Mouse (Mus musculus): ENCODE measurements around the gene Ccdc86. TPM values are rescaled to one million over a fixed set of nuclear protein-coding genes. Genes with fewer than 3 reads are reported as not detected.

Gene Ccdc86
- polyA plus RNA-seq (2016; fragmentation: Nextera tagmentation; extraction: Ambion mirVana): 27.2 and 39.6 TPM in 2 replicates

- Histone ChIP-seq H3K9me3 (no peaks in the 10 kb centered on the region), H3K27me3 (ENCODE audit: insufficient read depth, poor library complexity, severe bottlenecking) (no peaks in the 10 kb centered on the region), H3K4me3 (peak within 1 kb of the TSS; percentile 81), H3K36me3 (peaks cover 25% of the 10 kb centered on the region), H3K27ac (peak within 1 kb of the TSS; percentile 85), H3K4me1 (peaks cover 51% of the 10 kb centered on the region)
- 0% methylated on average over 30 of the region's 30 CpGs for WGBS
- peak; percentile 99 for DNase-seq (ENCODE audit: low spot score)
Observed at GRCm38 (mm10) chr19:10949112-10949511, at the start of gene Ccdc86. Ccdc86 (minus strand) TSS chr19:10949266.

GRCm38 (mm10) chr19:10993150-10993549 lies 44.1 kb upstream of the Ccdc86 start, which contains the start of gene Ms4a15:
Ms4a15 (minus strand) TSS chr19:10993250.
- H3K9me3 ChIP-seq: no peaks in the 10 kb centered on the region
- H3K27ac ChIP-seq: no peak within 1 kb of the TSS
- no peak within 1 kb of the TSS for H3K4me3 ChIP-seq
- H3K4me1 ChIP-seq: peaks cover 11% of the 10 kb centered on the region
- no peaks in the 10 kb centered on the region for H3K36me3 ChIP-seq
- H3K27me3 ChIP-seq (ENCODE audit: insufficient read depth, poor library complexity, severe bottlenecking): 0 out of 2 replicates have a peak, but pooled peaks cover 4% of the 10 kb centered on the region
- no peak for DNase-seq (ENCODE audit: low spot score)
- 84% methylated on average over 7 of the region's 7 CpGs for WGBS

GRCm38 (mm10) chr19:10991911-10992310 lies 42.8 kb upstream of the Ccdc86 start:
- Histone ChIP-seq H3K4me1 (peaks cover 11% of the 10 kb centered on the region), H3K27me3 (ENCODE audit: insufficient read depth, poor library complexity, severe bottlenecking) (0 out of 2 replicates have a peak, but pooled peaks cover 4% of the 10 kb centered on the region), H3K36me3 (no peaks in the 10 kb centered on the region), H3K9me3 (no peaks in the 10 kb centered on the region), H3K27ac (no peak overlapping the region), H3K4me3 (no peak overlapping the region)
- no peak for DNase-seq (ENCODE audit: low spot score)

- Histone ChIP-seq H3K9me3 (no peaks in the 10 kb centered on the region), H3K27me3 (ENCODE audit: insufficient read depth, poor library complexity, severe bottlenecking) (0 out of 2 replicates have a peak, but pooled peaks cover 4% of the 10 kb centered on the region), H3K36me3 (no peaks in the 10 kb centered on the region), H3K27ac (no peak overlapping the region; the same call in 1 of the 2 replicates), H3K4me1 (peaks cover 11% of the 10 kb centered on the region), H3K4me3 (no peak overlapping the region)
- WGBS: 15% methylated on average over 1 of the region's 1 CpGs
- no peak for DNase-seq (ENCODE audit: low spot score)
Observed at GRCm38 (mm10) chr19:10990751-10991150, 41.7 kb upstream of the Ccdc86 start.

- H3K4me1 ChIP-seq: peaks cover 11% of the 10 kb centered on the region
- 83% methylated on average over 1 of the region's 1 CpGs for WGBS
- no peaks in the 10 kb centered on the region for H3K36me3 ChIP-seq
- no peak for DNase-seq (ENCODE audit: low spot score)
- H3K27ac ChIP-seq: no peak overlapping the region
- H3K4me3 ChIP-seq: no peak overlapping the region
- H3K9me3 ChIP-seq: no peaks in the 10 kb centered on the region
- H3K27me3 ChIP-seq (ENCODE audit: insufficient read depth, poor library complexity, severe bottlenecking): 0 out of 2 replicates have a peak, but pooled peaks cover 4% of the 10 kb centered on the region
Observed at GRCm38 (mm10) chr19:10988563-10988962, 39.5 kb upstream of the Ccdc86 start.

GRCm38 (mm10) chr19:10985889-10986288 lies 36.8 kb upstream of the Ccdc86 start:
- 79% methylated on average over 4 of the region's 4 CpGs for WGBS
- Histone ChIP-seq H3K4me3 (no peak overlapping the region), H3K4me1 (peaks cover 12% of the 10 kb centered on the region), H3K27ac (no peak overlapping the region), H3K36me3 (no peaks in the 10 kb centered on the region), H3K9me3 (no peaks in the 10 kb centered on the region), H3K27me3 (ENCODE audit: insufficient read depth, poor library complexity, severe bottlenecking) (peaks cover 12% of the 10 kb centered on the region; the same call in 1 of the 2 replicates)
- no peak for DNase-seq (ENCODE audit: low spot score)

GRCm38 (mm10) chr19:10984551-10984950 lies 35.5 kb upstream of the Ccdc86 start:
- no peak for DNase-seq (ENCODE audit: low spot score)
- H3K4me1 ChIP-seq: peaks cover 12% of the 10 kb centered on the region
- no peaks in the 10 kb centered on the region for H3K36me3 ChIP-seq
- H3K27me3 ChIP-seq (ENCODE audit: insufficient read depth, poor library complexity, severe bottlenecking): peaks cover 12% of the 10 kb centered on the region; the same call in 1 of the 2 replicates
- H3K9me3 ChIP-seq: no peaks in the 10 kb centered on the region
- no peak overlapping the region for H3K27ac ChIP-seq
- no peak overlapping the region for H3K4me3 ChIP-seq
- 69% methylated on average over 13 of the region's 13 CpGs for WGBS

- 0 out of 2 replicates have a peak overlapping the region, but pooled peaks have one; percentile 30 for H3K4me3 ChIP-seq
- DNase-seq (ENCODE audit: low spot score): no peak
- peaks cover 12% of the 10 kb centered on the region; the same call in 1 of the 2 replicates for H3K27me3 ChIP-seq (ENCODE audit: insufficient read depth, poor library complexity, severe bottlenecking)
- 20% methylated on average over 14 of the region's 14 CpGs for WGBS
- H3K27ac ChIP-seq: no peak overlapping the region
- H3K36me3 ChIP-seq: no peaks in the 10 kb centered on the region
- H3K9me3 ChIP-seq: no peaks in the 10 kb centered on the region
- peaks cover 15% of the 10 kb centered on the region for H3K4me1 ChIP-seq
Observed at GRCm38 (mm10) chr19:10983146-10983545, 34.1 kb upstream of the Ccdc86 start.

- Histone ChIP-seq H3K27ac (no peak overlapping the region), H3K4me1 (peaks cover 15% of the 10 kb centered on the region), H3K36me3 (no peaks in the 10 kb centered on the region), H3K4me3 (no peak overlapping the region), H3K9me3 (no peaks in the 10 kb centered on the region), H3K27me3 (ENCODE audit: insufficient read depth, poor library complexity, severe bottlenecking) (peaks cover 16% of the 10 kb centered on the region; the same call in 1 of the 2 replicates)
- 83% methylated on average over 5 of the region's 5 CpGs for WGBS
- DNase-seq (ENCODE audit: low spot score): no peak
Observed at GRCm38 (mm10) chr19:10980210-10980609, 31.1 kb upstream of the Ccdc86 start.

- WGBS: 14% methylated on average over 18 of the region's 18 CpGs
- H3K4me3 ChIP-seq: peak overlapping the region; percentile 30; the same call in 1 of the 2 replicates
- no peaks in the 10 kb centered on the region for H3K36me3 ChIP-seq
- peaks cover 16% of the 10 kb centered on the region for H3K4me1 ChIP-seq
- DNase-seq (ENCODE audit: low spot score): peak; percentile 85
- H3K27ac ChIP-seq: 0 out of 2 replicates have a peak overlapping the region, but pooled peaks have one; percentile 36
- H3K27me3 ChIP-seq (ENCODE audit: insufficient read depth, poor library complexity, severe bottlenecking): peaks cover 16% of the 10 kb centered on the region; the same call in 1 of the 2 replicates
- H3K9me3 ChIP-seq: no peaks in the 10 kb centered on the region
Observed at GRCm38 (mm10) chr19:10979184-10980168, 30.4 kb upstream of the Ccdc86 start.

GRCm38 (mm10) chr19:10976318-10976717 lies 27.3 kb upstream of the Ccdc86 start:
- no peak for DNase-seq (ENCODE audit: low spot score)
- Histone ChIP-seq H3K36me3 (no peaks in the 10 kb centered on the region), H3K9me3 (no peaks in the 10 kb centered on the region), H3K27ac (no peak overlapping the region), H3K27me3 (ENCODE audit: insufficient read depth, poor library complexity, severe bottlenecking) (peaks cover 9% of the 10 kb centered on the region; the same call in 1 of the 2 replicates), H3K4me3 (no peak overlapping the region), H3K4me1 (peaks cover 18% of the 10 kb centered on the region)
- 58% methylated on average over 4 of the region's 4 CpGs for WGBS

- Histone ChIP-seq H3K4me3 (no peak overlapping the region), H3K36me3 (no peaks in the 10 kb centered on the region), H3K27me3 (ENCODE audit: insufficient read depth, poor library complexity, severe bottlenecking) (peaks cover 9% of the 10 kb centered on the region; the same call in 1 of the 2 replicates), H3K9me3 (no peaks in the 10 kb centered on the region), H3K4me1 (peaks cover 18% of the 10 kb centered on the region), H3K27ac (no peak overlapping the region)
- DNase-seq (ENCODE audit: low spot score): no peak
- WGBS: 79% methylated on average over 2 of the region's 2 CpGs
Observed at GRCm38 (mm10) chr19:10975187-10975586, 26.1 kb upstream of the Ccdc86 start.

Data from heart, embryonic 10.5 days (tissue).